Mouse (Mus musculus): ENCODE measurements at regions not wholly inside any gene's neighbourhood (a gene's known extent, or its start where the extent isn't known, plus 50 kb on each side); places are given as distances from the start of the nearest gene placed in this dataset.
A peak's percentile ranks its signal among the peaks of the same experiment; 100 is the strongest.

- no peak for DNase-seq
- Histone ChIP-seq H3K4me3 (no peak overlapping the region), H3K27ac (no peak overlapping the region)
- intact Hi-C loops (cut with DNase I) = no loop called here
- no peak for TF ChIP-seq CTCF (IDR thresholded peaks at IDR 0.05)
Measured at GRCm38 (mm10) chr10:99482009-99482408, 219.0 kb downstream of the Dusp6 start.

DNA sequence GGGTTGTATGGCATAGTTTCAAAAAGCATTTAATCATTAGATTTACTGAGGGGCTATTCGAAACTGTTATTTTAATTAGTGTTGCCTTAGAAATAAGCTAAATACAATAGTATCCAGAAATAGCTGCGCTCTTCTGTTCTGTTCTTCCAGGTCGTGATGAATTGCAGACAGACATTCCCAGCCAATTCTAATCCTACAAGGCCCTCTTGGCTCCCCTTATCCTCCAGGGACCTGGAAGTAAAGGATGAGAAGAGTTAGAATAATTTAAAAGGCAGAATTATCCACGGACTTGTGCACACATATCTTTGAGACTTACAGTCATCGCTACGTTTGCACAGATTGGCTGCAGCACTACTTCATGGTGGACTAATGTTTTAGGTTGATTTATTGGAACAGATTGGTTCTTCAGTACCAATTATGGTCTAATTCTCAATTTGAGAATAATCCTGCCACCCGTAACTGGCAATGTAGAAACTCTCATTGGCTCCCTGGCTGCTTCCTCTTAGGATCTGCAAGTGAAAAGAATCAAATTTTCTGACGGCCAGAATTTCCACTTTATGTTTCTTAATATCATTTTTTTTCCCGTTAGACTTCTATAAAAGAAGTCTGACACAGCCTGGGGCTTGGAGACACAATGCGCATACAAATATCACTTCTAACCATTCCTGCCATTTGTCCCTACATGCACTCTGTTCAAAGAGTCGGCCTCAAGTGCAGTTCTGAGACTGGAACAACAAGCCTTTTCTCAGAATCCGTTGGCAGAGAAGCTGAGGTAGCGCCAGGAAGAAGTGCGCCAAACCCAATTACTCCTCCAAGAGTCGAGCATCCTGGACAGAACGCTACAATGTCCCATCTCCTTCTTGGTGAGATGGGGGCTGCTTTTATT, 225.4 kb downstream of the Dusp6 start:
- no peak for DNase-seq
- intact Hi-C loops (cut with DNase I) = no loop called here
- TF ChIP-seq CTCF (IDR thresholded peaks at IDR 0.05) = no peak
- no peak overlapping the region for H3K4me3 ChIP-seq
- H3K27ac ChIP-seq = no peak overlapping the region

DNA sequence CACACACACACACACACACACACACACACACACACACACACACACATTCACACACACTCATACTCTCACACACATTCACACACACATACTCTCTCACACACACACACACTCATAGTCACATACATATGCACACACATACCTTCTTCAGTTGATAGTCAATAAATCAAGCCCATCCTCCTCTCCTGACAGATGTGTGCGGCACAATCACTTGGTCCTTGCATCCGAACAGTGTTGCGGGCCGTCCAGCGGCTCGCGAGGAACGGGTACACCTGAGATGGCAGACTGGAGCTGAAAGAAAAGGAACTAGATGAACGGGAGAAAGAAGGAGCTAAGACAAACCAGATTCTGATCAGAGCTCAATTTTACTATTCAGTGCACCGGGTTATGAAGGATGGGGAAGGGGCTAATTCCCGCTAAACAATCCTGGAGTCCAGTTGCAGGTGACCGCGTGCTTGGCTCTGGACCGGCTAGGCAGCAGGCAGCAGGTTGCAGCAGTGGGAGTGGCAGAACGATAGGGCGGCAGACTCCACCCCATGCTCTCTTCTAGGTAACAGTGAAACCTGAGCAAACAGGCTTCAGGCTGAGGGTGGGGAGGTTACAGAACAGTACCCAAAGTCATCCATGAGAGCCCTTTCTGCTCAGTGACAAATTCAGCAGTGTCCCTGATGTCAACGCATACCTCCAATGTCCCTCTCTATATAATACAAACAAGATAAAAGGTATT, 247.8 kb downstream of the Csl start:
- intact Hi-C loops (cut with DNase I) = no loop called here
- Histone ChIP-seq H3K27ac (no peak overlapping the region), H3K4me3 (no peak overlapping the region)
- TF ChIP-seq CTCF (IDR thresholded peaks at IDR 0.05) = no peak
- DNase-seq = no peak

GRCm38 (mm10) chr10:99517944-99518343, 241.5 kb downstream of the Csl start:
- intact Hi-C loops (cut with DNase I) = no loop called here
- TF ChIP-seq CTCF (IDR thresholded peaks at IDR 0.05) = no peak

GRCm38 (mm10) chr10:99519479-99519878, 240.0 kb downstream of the Csl start:
- Histone ChIP-seq H3K27ac (no peak overlapping the region), H3K4me3 (no peak overlapping the region)
- DNase-seq = no peak
- no peak for TF ChIP-seq CTCF (IDR thresholded peaks at IDR 0.05)
- intact Hi-C loops (cut with DNase I) = no loop called here

More at GRCm38 (mm10) chr10:99517944-99518343, 241.5 kb downstream of the Csl start:
- H3K4me3 ChIP-seq = no peak overlapping the region
- H3K27ac ChIP-seq = no peak overlapping the region
- no peak for DNase-seq

DNA sequence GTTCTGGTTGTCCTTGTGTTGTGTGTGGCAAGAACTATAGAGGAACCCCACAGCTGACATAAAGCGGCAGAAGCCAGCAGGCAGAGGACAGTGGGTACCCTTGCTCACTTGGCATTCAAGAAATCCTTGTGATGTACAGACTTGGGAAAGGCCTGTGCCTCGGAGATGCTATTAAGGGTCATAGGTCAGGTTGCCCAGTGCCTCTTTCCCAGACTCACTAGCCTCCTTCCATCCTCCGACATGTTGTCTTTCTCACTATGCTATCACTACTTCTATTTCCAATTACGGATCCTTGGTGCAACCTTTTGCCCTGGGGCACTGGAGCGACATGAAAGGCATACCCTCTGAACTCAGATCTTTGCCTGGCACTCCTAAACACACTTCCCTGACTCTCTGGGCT, 235.6 kb downstream of the Csl start:
- intact Hi-C loops (cut with DNase I) = no loop called here
- no peak for TF ChIP-seq CTCF (IDR thresholded peaks at IDR 0.05)
- DNase-seq = no peak
- no peak overlapping the region for H3K27ac ChIP-seq
- no peak overlapping the region for H3K4me3 ChIP-seq

- Histone ChIP-seq H3K27ac (peak overlapping the region; percentile 13), H3K4me3 (no peak overlapping the region)
- intact Hi-C loops (cut with DNase I) = no loop called here
- DNase-seq = no peak
- TF ChIP-seq CTCF (IDR thresholded peaks at IDR 0.05) = no peak
Measured at GRCm38 (mm10) chr10:99524273-99525212, 234.9 kb downstream of the Csl start.

DNA sequence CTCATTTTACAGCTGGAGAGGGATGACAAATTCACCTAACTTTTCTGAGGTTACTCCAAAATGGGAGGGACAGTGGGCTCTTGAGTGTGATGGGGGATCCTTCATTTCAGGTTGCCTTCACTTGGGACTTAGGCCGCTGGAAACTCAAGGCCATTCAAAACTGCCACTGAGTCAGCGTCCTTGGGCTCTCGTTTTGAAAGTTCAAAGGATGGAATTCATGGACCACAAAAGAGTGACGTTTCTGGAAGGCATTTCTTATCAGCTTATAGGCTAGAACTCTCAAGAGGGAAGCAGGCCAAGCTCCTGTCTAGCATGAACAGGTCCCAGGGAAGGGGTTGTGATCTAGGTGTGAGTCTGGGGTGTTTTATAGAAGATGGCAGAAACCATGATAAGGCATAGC, 233.3 kb downstream of the Csl start:
- no peak for DNase-seq
- Histone ChIP-seq H3K27ac (no peak overlapping the region), H3K4me3 (no peak overlapping the region)
- TF ChIP-seq CTCF (IDR thresholded peaks at IDR 0.05) = no peak
- intact Hi-C loops (cut with DNase I) = no loop called here

DNA sequence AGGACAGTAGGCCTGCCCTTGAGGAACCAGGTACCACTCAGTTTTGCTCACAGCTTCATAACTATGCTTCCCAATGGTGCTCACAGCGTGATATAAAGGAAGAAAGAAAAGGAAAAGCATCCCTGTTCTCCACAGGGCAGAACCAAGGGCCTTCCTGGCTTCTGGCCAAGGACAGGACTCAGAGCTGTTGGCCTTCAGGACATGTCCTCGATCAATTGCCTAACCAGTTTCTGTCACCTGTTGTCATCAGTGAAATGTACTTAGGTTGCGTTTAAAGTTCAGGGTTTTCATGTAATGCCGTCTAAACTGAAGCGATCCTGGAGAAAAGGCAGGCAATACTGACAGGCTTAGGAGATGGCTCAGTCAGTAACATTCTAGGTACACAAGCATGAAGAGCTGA, 232.9 kb downstream of the Csl start:
- TF ChIP-seq CTCF (IDR thresholded peaks at IDR 0.05) = no peak
- no peak overlapping the region for H3K27ac ChIP-seq
- intact Hi-C loops (cut with DNase I) = no loop called here

DNA sequence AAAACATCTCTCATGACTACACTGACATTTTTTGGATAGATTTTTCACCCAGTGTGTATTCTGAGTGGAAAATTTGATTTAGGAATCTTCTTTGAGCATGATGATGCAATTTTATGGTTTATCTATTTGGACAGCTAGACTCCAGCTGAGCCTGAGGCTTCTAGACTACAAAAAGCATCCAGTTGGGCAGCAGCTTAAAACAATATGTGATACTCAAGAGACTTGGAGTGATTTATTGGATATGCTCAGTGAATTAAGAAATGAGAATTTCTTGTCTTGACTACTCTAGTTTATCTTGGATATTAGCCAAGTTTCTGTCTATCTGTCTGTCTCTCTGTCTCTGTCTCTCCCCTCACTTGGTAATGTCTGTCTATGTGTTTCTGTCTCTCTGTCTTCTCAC, 228.4 kb downstream of the Csl start:
- DNase-seq = no peak
- H3K4me3 ChIP-seq = no peak overlapping the region
- TF ChIP-seq CTCF (IDR thresholded peaks at IDR 0.05) = no peak
- no peak overlapping the region for H3K27ac ChIP-seq
- intact Hi-C loops (cut with DNase I) = no loop called here

More for the DNA sequence above, 232.9 kb downstream of the Csl start:
- H3K4me3 ChIP-seq = no peak overlapping the region
- no peak for DNase-seq

DNA sequence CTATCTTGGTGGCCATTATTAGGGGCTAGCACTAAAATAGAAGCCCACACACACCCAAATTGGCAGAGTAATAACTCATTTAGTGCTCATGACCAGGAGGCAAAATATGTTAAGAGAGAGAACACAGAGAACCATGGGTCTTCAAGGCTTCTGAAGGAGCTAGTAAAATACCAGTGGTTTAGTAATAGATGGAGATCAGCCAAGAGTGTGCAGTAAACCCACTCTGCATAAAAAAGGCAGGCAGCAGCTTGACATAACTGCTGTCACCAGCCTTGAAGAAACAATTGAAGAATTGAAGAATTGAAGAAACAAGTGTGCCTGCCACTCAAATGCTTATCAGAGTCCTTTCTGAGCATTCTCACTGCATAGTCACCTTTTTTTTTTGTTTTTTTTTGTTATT, 227.9 kb downstream of the Csl start:
- intact Hi-C loops (cut with DNase I) = no loop called here

DNA sequence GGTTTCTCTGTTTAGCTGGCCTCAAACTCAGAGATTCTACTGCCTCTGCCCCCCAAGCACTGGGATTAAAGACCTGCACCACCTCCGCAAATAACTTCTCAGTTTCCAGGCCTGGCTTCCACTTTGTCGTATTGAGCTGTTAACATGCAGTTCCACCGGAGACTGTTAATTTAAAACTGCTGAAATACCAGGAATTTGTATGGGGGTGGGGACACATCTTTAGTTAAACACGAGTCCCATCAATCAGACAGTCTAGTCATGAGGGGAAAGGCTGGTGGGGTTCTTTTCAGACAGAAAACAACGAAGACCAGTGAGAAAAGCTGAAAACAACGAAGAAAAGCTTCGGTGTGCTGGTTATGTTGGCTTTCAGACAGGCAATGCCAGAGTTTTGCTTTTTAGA, 227.5 kb downstream of the Csl start:
- Histone ChIP-seq H3K4me3 (no peak overlapping the region), H3K27ac (no peak overlapping the region)
- no peak for TF ChIP-seq CTCF (IDR thresholded peaks at IDR 0.05)
- intact Hi-C loops (cut with DNase I) = no loop called here
- no peak for DNase-seq

More for the DNA sequence above, 227.9 kb downstream of the Csl start:
- no peak for TF ChIP-seq CTCF (IDR thresholded peaks at IDR 0.05)
- Histone ChIP-seq H3K27ac (no peak overlapping the region), H3K4me3 (no peak overlapping the region)
- no peak for DNase-seq

Measured in gastrocnemius, adult 2 months (tissue).